Mouse (Mus musculus) bone marrow, adult 2 months (tissue): ENCODE results near the gene Gm44579.

Source experiments
- CTCF ChIP-seq: fragments of 200-500 bp; IDR thresholded peaks from 2 replicates; pipeline ENCODE4 v1.5.1; 2011; ENCODE audit warnings: low read length, control low read depth; ENCODE audit not compliant: control insufficient read depth, insufficient read depth
- POLR2A ChIP-seq: fragments of 200-500 bp; IDR thresholded peaks from 2 replicates; pipeline ENCODE4 v1.6.1; 2011; ENCODE audit warnings: low read depth, mild to moderate bottlenecking, control low read depth, low read length, borderline replicate concordance; ENCODE audit not compliant: control insufficient read depth

DNA sequence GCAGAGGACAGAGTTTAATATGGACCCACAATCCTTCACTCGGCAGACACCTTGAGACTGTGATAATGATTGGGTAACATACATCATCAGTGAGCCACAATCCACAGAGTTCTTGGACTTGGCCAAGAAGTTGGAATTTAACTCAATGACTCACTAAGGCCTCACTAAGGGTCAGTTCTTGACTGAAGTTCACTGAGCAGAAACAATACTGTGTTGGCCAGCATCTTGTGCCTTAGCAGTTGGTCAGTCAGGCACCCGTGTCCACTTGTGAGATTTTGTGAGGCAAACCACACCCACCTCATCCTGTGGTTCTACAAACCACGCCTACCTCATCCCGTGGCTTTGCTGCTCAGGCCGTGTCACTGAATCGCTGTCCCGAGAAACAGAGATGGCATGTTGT, 11.1 kb downstream of the Gm44579 start:
- TF ChIP-seq POLR2A (no peak), CTCF (no peak)
